Mouse (Mus musculus): ENCODE measurements around the gene Trpv5. TPM values are rescaled to one million over a fixed set of nuclear protein-coding genes. Genes with fewer than 3 reads are reported as not detected.

The Trpv5 gene
- total and polyA plus RNA-seq, 2 experiments from 2014 or later: not detected

GRCm38 (mm10) chr6:41640449-41640848 is 40.1 kb downstream of the Trpv5 start:
- no peak overlapping the region for H3K9ac ChIP-seq (replicated peaks; ENCODE audit: low read depth, low read length)
- no peaks in the 10 kb centered on the region for H3K4me1 ChIP-seq (ENCODE audit: control insufficient read depth, insufficient read depth)
- no peaks in the 10 kb centered on the region for H3K9me3 ChIP-seq (replicated peaks; ENCODE audit: control insufficient read depth, low read length)
- TF ChIP-seq EP300 (IDR thresholded peaks at IDR 0.05; ENCODE audit: low read depth) (no peak), CTCF (IDR thresholded peaks at IDR 0.05; ENCODE audit: low read depth) (no peak)
- H3K36me3 ChIP-seq (replicated peaks; ENCODE audit: control insufficient read depth, insufficient read depth, low read length): no peaks in the 10 kb centered on the region
- no peaks in the 10 kb centered on the region for H3K27me3 ChIP-seq (ENCODE audit: control insufficient read depth, insufficient read depth, low read length)
- no peak overlapping the region for H3K4me2 ChIP-seq (ENCODE audit: low read depth, low read length)
- H3K27ac ChIP-seq (ENCODE audit: low read depth): no peak overlapping the region
- DNase-seq (ENCODE audit: low spot score) (no peak), ATAC-seq (ENCODE audit: insufficient read depth, low read depth) (no peak)
- no peak overlapping the region for H3K4me3 ChIP-seq (ENCODE audit: low read depth, low read length)
- 72% methylated on average over 3 of the region's 3 CpGs for WGBS

- no peak overlapping the region for H3K27ac ChIP-seq (ENCODE audit: low read depth)
- no peaks in the 10 kb centered on the region for H3K36me3 ChIP-seq (replicated peaks; ENCODE audit: control insufficient read depth, insufficient read depth, low read length)
- no peak overlapping the region for H3K9ac ChIP-seq (replicated peaks; ENCODE audit: low read depth, low read length)
- H3K4me3 ChIP-seq (ENCODE audit: low read depth, low read length): no peak overlapping the region
- 68% methylated on average over 6 of the region's 6 CpGs for WGBS
- DNase-seq (ENCODE audit: low spot score): no peak
- no peak for TF ChIP-seq CTCF (IDR thresholded peaks at IDR 0.05; ENCODE audit: low read depth)
- no peak for TF ChIP-seq EP300 (IDR thresholded peaks at IDR 0.05; ENCODE audit: low read depth)
- no peaks in the 10 kb centered on the region for H3K27me3 ChIP-seq (ENCODE audit: control insufficient read depth, insufficient read depth, low read length)
- H3K4me2 ChIP-seq (ENCODE audit: low read depth, low read length): no peak overlapping the region
- no peaks in the 10 kb centered on the region for H3K9me3 ChIP-seq (replicated peaks; ENCODE audit: control insufficient read depth, low read length)
- no peak for ATAC-seq (ENCODE audit: insufficient read depth, low read depth)
- H3K4me1 ChIP-seq (ENCODE audit: control insufficient read depth, insufficient read depth): no peaks in the 10 kb centered on the region
Observed at GRCm38 (mm10) chr6:41637927-41638506, 42.6 kb downstream of the Trpv5 start.

- Histone ChIP-seq H3K27ac (ENCODE audit: low read depth) (no peak overlapping the region), H3K4me1 (ENCODE audit: control insufficient read depth, insufficient read depth) (no peaks in the 10 kb centered on the region), H3K9me3 (replicated peaks; ENCODE audit: control insufficient read depth, low read length) (no peaks in the 10 kb centered on the region), H3K4me3 (ENCODE audit: low read depth, low read length) (no peak overlapping the region), H3K4me2 (ENCODE audit: low read depth, low read length) (no peak overlapping the region), H3K27me3 (ENCODE audit: control insufficient read depth, insufficient read depth, low read length) (no peaks in the 10 kb centered on the region), H3K9ac (replicated peaks; ENCODE audit: low read depth, low read length) (no peak overlapping the region), H3K36me3 (replicated peaks; ENCODE audit: control insufficient read depth, insufficient read depth, low read length) (no peaks in the 10 kb centered on the region)
- no peak for TF ChIP-seq EP300 (IDR thresholded peaks at IDR 0.05; ENCODE audit: low read depth)
- TF ChIP-seq CTCF (IDR thresholded peaks at IDR 0.05; ENCODE audit: low read depth): no peak
- ATAC-seq (ENCODE audit: insufficient read depth, low read depth) (no peak), DNase-seq (ENCODE audit: low spot score) (no peak)
- 16% methylated on average over 1 of the region's 1 CpGs for WGBS
Observed at GRCm38 (mm10) chr6:41637393-41637792, 43.2 kb downstream of the Trpv5 start.

- no peak within 1 kb of the TSS for H3K4me2 ChIP-seq (ENCODE audit: low read depth, low read length)
- H3K4me1 ChIP-seq (ENCODE audit: control insufficient read depth, insufficient read depth): no peaks in the 10 kb centered on the region
- H3K9ac ChIP-seq (replicated peaks; ENCODE audit: low read depth, low read length): no peak within 1 kb of the TSS
- WGBS: 13% methylated on average over 5 of the region's 5 CpGs
- H3K9me3 ChIP-seq (replicated peaks; ENCODE audit: control insufficient read depth, low read length): no peaks in the 10 kb centered on the region
- no peak for TF ChIP-seq EP300 (IDR thresholded peaks at IDR 0.05; ENCODE audit: low read depth)
- TF ChIP-seq CTCF (IDR thresholded peaks at IDR 0.05; ENCODE audit: low read depth): no peak
- no peak within 1 kb of the TSS for H3K4me3 ChIP-seq (ENCODE audit: low read depth, low read length)
- no peaks in the 10 kb centered on the region for H3K27me3 ChIP-seq (ENCODE audit: control insufficient read depth, insufficient read depth, low read length)
- DNase-seq (ENCODE audit: low spot score): no peak
- no peak for ATAC-seq (ENCODE audit: insufficient read depth, low read depth)
- H3K36me3 ChIP-seq (replicated peaks; ENCODE audit: control insufficient read depth, insufficient read depth, low read length): no peaks in the 10 kb centered on the region
- H3K27ac ChIP-seq (ENCODE audit: low read depth): no peak within 1 kb of the TSS
Observed at GRCm38 (mm10) chr6:41636178-41636577, 44.4 kb downstream of the Trpv5 start, which contains the start of gene Trpv6. TSS of gene Trpv6 (minus strand) at chr6:41636405.

GRCm38 (mm10) chr6:41635211-41635610 is 45.4 kb downstream of the Trpv5 start:
- H3K9ac ChIP-seq (replicated peaks; ENCODE audit: low read depth, low read length): no peak overlapping the region
- H3K27ac ChIP-seq (ENCODE audit: low read depth): no peak overlapping the region
- TF ChIP-seq EP300 (IDR thresholded peaks at IDR 0.05; ENCODE audit: low read depth): no peak
- TF ChIP-seq CTCF (IDR thresholded peaks at IDR 0.05; ENCODE audit: low read depth): no peak
- H3K36me3 ChIP-seq (replicated peaks; ENCODE audit: control insufficient read depth, insufficient read depth, low read length): no peaks in the 10 kb centered on the region
- DNase-seq (ENCODE audit: low spot score): no peak
- no peaks in the 10 kb centered on the region for H3K4me1 ChIP-seq (ENCODE audit: control insufficient read depth, insufficient read depth)
- no peak overlapping the region for H3K4me3 ChIP-seq (ENCODE audit: low read depth, low read length)
- no peak overlapping the region for H3K4me2 ChIP-seq (ENCODE audit: low read depth, low read length)
- no peak for ATAC-seq (ENCODE audit: insufficient read depth, low read depth)
- WGBS: 26% methylated on average over 1 of the region's 1 CpGs
- H3K27me3 ChIP-seq (ENCODE audit: control insufficient read depth, insufficient read depth, low read length): no peaks in the 10 kb centered on the region
- H3K9me3 ChIP-seq (replicated peaks; ENCODE audit: control insufficient read depth, low read length): no peaks in the 10 kb centered on the region

- H3K9ac ChIP-seq (replicated peaks; ENCODE audit: low read depth, low read length): no peak overlapping the region
- H3K4me3 ChIP-seq (ENCODE audit: low read depth, low read length): no peak overlapping the region
- H3K9me3 ChIP-seq (replicated peaks; ENCODE audit: control insufficient read depth, low read length): no peaks in the 10 kb centered on the region
- TF ChIP-seq CTCF (IDR thresholded peaks at IDR 0.05; ENCODE audit: low read depth): no peak
- TF ChIP-seq EP300 (IDR thresholded peaks at IDR 0.05; ENCODE audit: low read depth): no peak
- H3K36me3 ChIP-seq (replicated peaks; ENCODE audit: control insufficient read depth, insufficient read depth, low read length): no peaks in the 10 kb centered on the region
- no peak overlapping the region for H3K4me2 ChIP-seq (ENCODE audit: low read depth, low read length)
- 71% methylated on average over 4 of the region's 4 CpGs for WGBS
- H3K27ac ChIP-seq (ENCODE audit: low read depth): no peak overlapping the region
- DNase-seq (ENCODE audit: low spot score) (no peak), ATAC-seq (ENCODE audit: insufficient read depth, low read depth) (no peak)
- no peaks in the 10 kb centered on the region for H3K4me1 ChIP-seq (ENCODE audit: control insufficient read depth, insufficient read depth)
- H3K27me3 ChIP-seq (ENCODE audit: control insufficient read depth, insufficient read depth, low read length): no peaks in the 10 kb centered on the region
Observed at GRCm38 (mm10) chr6:41631549-41631948, 49.0 kb downstream of the Trpv5 start.

All from heart, postnatal 0 days (tissue).